Mouse (Mus musculus) lung, postnatal 0 days (tissue): ENCODE data around the gene Heyl. TPM values are rescaled to one million over a fixed set of nuclear protein-coding genes. Genes with fewer than 3 reads are reported as not detected.
"Not testable (repeated sequence)": the region's sequence is repeated elsewhere in the genome, so short reads cannot be mapped to it uniquely, and the experiment has no call there.

Experiments
- ATAC-seq: fragments of 200-750 bp; cut with Nextera tagmentation; 2 replicates; pipeline ENCODE4 v1.8.0; 2017; ENCODE audit warnings: moderate library complexity
- DNase-seq: peaks from one replicate; pipeline ENCODE4 v3.0.0-alpha.2; 2016; ENCODE audit warnings: low spot score
- H3K27ac ChIP-seq: fragments of 300-500 bp; sonication (generic); 2 replicates; pipeline ENCODE4 v1.5.1; 2014; ENCODE audit warnings: antibody characterized with exemption, mild to moderate bottlenecking, low read length, mixed read lengths
- H3K27me3 ChIP-seq: fragments of 300-500 bp; sonication (generic); replicated peaks from 2 replicates; pipeline ENCODE4 v1.6.1; 2014; ENCODE audit warnings: low read length, mixed read lengths; ENCODE audit not compliant: insufficient read depth
- H3K36me3 ChIP-seq: fragments of 300-500 bp; sonication (generic); 2 replicates; pipeline ENCODE4 v1.6.1; 2014; ENCODE audit warnings: low read length, mixed read lengths; ENCODE audit not compliant: insufficient read depth
- H3K4me1 ChIP-seq: fragments of 300-500 bp; sonication (generic); 2 replicates; pipeline ENCODE4 v1.6.1; 2014; ENCODE audit warnings: antibody characterized with exemption, low read depth, low read length, mixed read lengths; ENCODE audit not compliant: insufficient read depth
- H3K4me2 ChIP-seq: fragments of 300-500 bp; sonication (generic); replicated peaks from 2 replicates; pipeline ENCODE4 v1.6.1; 2014; ENCODE audit warnings: low read depth, mild to moderate bottlenecking, low read length, moderate library complexity, mixed read lengths
- H3K4me3 ChIP-seq: fragments of 300-500 bp; sonication (generic); 2 replicates; pipeline ENCODE4 v1.5.1; 2014; ENCODE audit warnings: low read depth, low read length
- H3K9ac ChIP-seq: fragments of 300-500 bp; sonication (generic); replicated peaks from 2 replicates; pipeline ENCODE4 v1.6.1; 2014; ENCODE audit warnings: low read depth, mild to moderate bottlenecking
- H3K9me3 ChIP-seq: fragments of 300-500 bp; sonication (generic); 2 replicates; pipeline ENCODE4 v1.6.1; 2016; ENCODE audit warnings: low read length, mixed read lengths
- CTCF ChIP-seq: IDR thresholded peaks from 2 replicates; pipeline ENCODE4 v1.5.1; 2016; ENCODE audit warnings: antibody characterized with exemption, mild to moderate bottlenecking
- EP300 ChIP-seq: IDR thresholded peaks from 2 replicates; pipeline ENCODE4 v1.6.1; 2016; ENCODE audit warnings: antibody characterized with exemption, mild to moderate bottlenecking, control low read depth
- WGBS: fragments of 180-500 bp; shearing (Covaris S2); extraction: QIAGEN DNeasy Blood & Tissue Kit; methylation state at CpG from one replicate; pipeline ENCODE4 v1.1.7; 2014; 5-methylcytosine and 5-hydroxymethylcytosine counted together
- polyA plus RNA-seq: library from polyadenylated mRNA; unstranded; fragments of >200 nt; fragmentation: Nextera tagmentation; extraction: Ambion mirVana; gene quantifications from 2 replicates; pipeline ENCODE4 v1.2.1, GENCODE M21; 2015

Heyl gene
- polyA plus RNA-seq, 1 experiment from 2014 or later: 23.6 TPM

GRCm38 (mm10) chr4:123271063-123271462 lies 37.7 kb downstream of the Heyl start:
- Histone ChIP-seq H3K9me3 (no peaks in the 10 kb centered on the region), H3K4me2 (no peak overlapping the region), H3K27ac (no peak overlapping the region), H3K9ac (no peak overlapping the region), H3K36me3 (no peaks in the 10 kb centered on the region), H3K27me3 (no peaks in the 10 kb centered on the region), H3K4me3 (no peak overlapping the region), H3K4me1 (no peaks in the 10 kb centered on the region)
- WGBS: 80% methylated on average over 3 of the region's 3 CpGs
- ATAC-seq (no peak), DNase-seq (no peak)
- TF ChIP-seq CTCF (no peak), EP300 (no peak)

GRCm38 (mm10) chr4:123280117-123280516 lies 46.8 kb downstream of the Heyl start:
- Histone ChIP-seq H3K9ac (no peak overlapping the region), H3K36me3 (no peaks in the 10 kb centered on the region), H3K4me1 (peaks cover 13% of the 10 kb centered on the region; the same call in 1 of the 2 replicates), H3K4me2 (no peak overlapping the region), H3K4me3 (no peak overlapping the region), H3K27ac (no peak overlapping the region), H3K27me3 (no peaks in the 10 kb centered on the region), H3K9me3 (no peaks in the 10 kb centered on the region)
- DNase-seq (no peak), ATAC-seq (no peak)
- 63% methylated on average over 3 of the region's 3 CpGs for WGBS
- TF ChIP-seq CTCF (no peak), EP300 (no peak)

GRCm38 (mm10) chr4:123282500-123282899 lies 49.1 kb downstream of the Heyl start:
- H3K4me1 ChIP-seq: peaks cover 13% of the 10 kb centered on the region; the same call in 1 of the 2 replicates
- ATAC-seq (peak; percentile 98), DNase-seq (peak; percentile 94)
- peak; percentile 91 for TF ChIP-seq CTCF
- TF ChIP-seq EP300: no peak
- H3K4me3 ChIP-seq: peak overlapping the region; percentile 40
- no peak overlapping the region; the same call in 1 of the 2 replicates for H3K27ac ChIP-seq
- H3K9ac ChIP-seq: peak overlapping the region; percentile 16; the same call in 1 of the 2 replicates
- no peaks in the 10 kb centered on the region for H3K27me3 ChIP-seq
- H3K36me3 ChIP-seq: no peaks in the 10 kb centered on the region
- peak overlapping the region; percentile 57 for H3K4me2 ChIP-seq
- under 1% methylated on average over 25 of the region's 25 CpGs for WGBS
- H3K9me3 ChIP-seq: no peaks in the 10 kb centered on the region

GRCm38 (mm10) chr4:123282915-123283674 lies 49.7 kb downstream of the Heyl start:
- DNase-seq: peak; percentile 31
- not testable (repeated sequence) for H3K9me3 ChIP-seq, H3K27me3 ChIP-seq, H3K36me3 ChIP-seq, H3K27ac ChIP-seq
- Histone ChIP-seq H3K4me3 (peak overlapping the region; percentile 40), H3K9ac (0 out of 2 replicates have a peak overlapping the region, but pooled peaks have one; percentile 16), H3K4me2 (peak overlapping the region; percentile 57), H3K4me1 (peaks cover 13% of the 10 kb centered on the region; the same call in 1 of the 2 replicates)
- under 1% methylated on average over 31 of the region's 55 CpGs for WGBS
- peak; percentile 75 for ATAC-seq

- Histone ChIP-seq H3K4me3 (peak overlapping the region; percentile 40), H3K4me2 (peak overlapping the region; percentile 57), H3K4me1 (peaks cover 13% of the 10 kb centered on the region; the same call in 1 of the 2 replicates)
- not testable (repeated sequence) for H3K36me3 ChIP-seq, H3K9me3 ChIP-seq, H3K27me3 ChIP-seq, H3K9ac ChIP-seq, H3K27ac ChIP-seq
- DNase-seq (peak; percentile 44), ATAC-seq (peak; percentile 35)
- WGBS: 0% methylated on average over 12 of the region's 15 CpGs
Measured at GRCm38 (mm10) chr4:123283675-123284064, 50.3 kb downstream of the Heyl start.

GRCm38 (mm10) chr4:123284731-123285624 lies 51.6 kb downstream of the Heyl start:
- WGBS: 58% methylated on average over 6 of the region's 6 CpGs

More at GRCm38 (mm10) chr4:123284731-123285624, 51.6 kb downstream of the Heyl start:
- Histone ChIP-seq H3K27ac (no peak overlapping the region), H3K4me3 (no peak overlapping the region), H3K9me3 (no peaks in the 10 kb centered on the region), H3K9ac (no peak overlapping the region), H3K4me2 (0 out of 2 replicates have a peak overlapping the region, but pooled peaks have one; percentile 57), H3K27me3 (no peaks in the 10 kb centered on the region), H3K36me3 (no peaks in the 10 kb centered on the region), H3K4me1 (peaks cover 13% of the 10 kb centered on the region; the same call in 1 of the 2 replicates)
- DNase-seq (no peak), ATAC-seq (no peak)
- TF ChIP-seq EP300: no peak
- no peak for TF ChIP-seq CTCF
